ENCODE assay signal across 14 mouse cellular contexts in genomic region chr10:96520995-96521760, GRCm38 (mm10).
A peak's percentile ranks its signal among the peaks of the same experiment; 100 is the strongest.
DNase-seq lines count a peak whose midpoint lies in the region; ATAC-seq lines count a peak whose summit lies in the region.
"Had no signal": no experiment of that assay in that cellular context is flagged by ENCODE, and none has a peak within 500 bp of the region (broad histone marks: within the 10 kb centered on the region; RNA-seq: fewer than 3 reads in every experiment).

No protein-coding gene starts in this region.

- 0 out of 2 replicates have a peak, but pooled peaks have one; percentile 29 for ATAC-seq in forebrain, embryonic 15.5 days (replicated peaks)
- peak; percentile 57 for ATAC-seq in hindbrain, embryonic 12.5 days (ENCODE audit: low FRiP score)

- H3K4me1 ChIP-seq in forebrain, embryonic 15.5 days = peaks cover 9% of the 10 kb centered on the region
- peaks cover 22% of the 10 kb centered on the region for H3K4me1 ChIP-seq in forebrain, embryonic 10.5 days
- peaks cover 11% of the 10 kb centered on the region; the same call in 1 of the 2 replicates for H3K4me1 ChIP-seq in hindbrain, embryonic 12.5 days
- H3K4me1 ChIP-seq: megakaryocyte, embryonic 14.5 days had no signal

- WGBS in forebrain, embryonic 15.5 days = 81% methylated on average over 8 of the region's 8 CpGs
- 81% methylated on average over 8 of the region's 8 CpGs for WGBS in forebrain, embryonic 10.5 days
- 53% methylated on average over 8 of the region's 8 CpGs for WGBS in hindbrain, embryonic 12.5 days

- no peak overlapping the region for H3K4me2 ChIP-seq in forebrain, embryonic 15.5 days (replicated peaks)
- H3K4me2 ChIP-seq in hindbrain, embryonic 12.5 days (replicated peaks) = no peak overlapping the region
- H3K4me2 ChIP-seq: liver, embryonic 11.5 days; neural tube, embryonic 13.5 days had no signal

- no peak overlapping the region for H3K4me3 ChIP-seq in forebrain, embryonic 15.5 days
- no peak overlapping the region for H3K4me3 ChIP-seq in forebrain, embryonic 10.5 days
- H3K4me3 ChIP-seq in hindbrain, embryonic 12.5 days = no peak overlapping the region
- H3K4me3 ChIP-seq: heart, adult 2 months; megakaryocyte, embryonic 14.5 days; neural tube, embryonic 13.5 days had no signal

- H3K27ac ChIP-seq in forebrain, embryonic 15.5 days (replicated peaks) = no peak overlapping the region
- H3K27ac ChIP-seq in forebrain, embryonic 10.5 days = no peak overlapping the region
- no peak overlapping the region for H3K27ac ChIP-seq in hindbrain, embryonic 12.5 days
- H3K27ac ChIP-seq: heart, adult 2 months; neural tube, embryonic 13.5 days had no signal

- no peak for DNase-seq in forebrain, embryonic 10.5 days (ENCODE audit: extremely low spot score, low spot score)
- DNase-seq in lung, postnatal 10 days = peak; percentile 23
- no peak for DNase-seq in lung, postnatal 14 days
- DNase-seq in mesoderm, embryonic 11.5 days (ENCODE audit: low read depth, low spot score) = peak; percentile 50
- no peak for DNase-seq in left cerebral cortex, adult 18-20 months (ENCODE audit: low spot score in 2 of 2)
- no peak for DNase-seq in thymus, postnatal 25 days
- DNase-seq: adrenal gland, adult 2 months; heart, adult 2 months; kidney, postnatal 25 days had no signal

- H3K27me3 ChIP-seq in forebrain, embryonic 15.5 days = no peaks in the 10 kb centered on the region
- no peaks in the 10 kb centered on the region for H3K27me3 ChIP-seq in forebrain, embryonic 10.5 days (ENCODE audit: poor library complexity, severe bottlenecking)
- H3K27me3 ChIP-seq in hindbrain, embryonic 12.5 days = no peaks in the 10 kb centered on the region
- H3K27me3 ChIP-seq: neural tube, embryonic 13.5 days had no signal

- H3K9ac ChIP-seq in forebrain, embryonic 15.5 days (replicated peaks) = no peak overlapping the region
- H3K9ac ChIP-seq in hindbrain, embryonic 12.5 days = no peak overlapping the region
- H3K9ac ChIP-seq: neural tube, embryonic 13.5 days had no signal

- no peaks in the 10 kb centered on the region for H3K9me3 ChIP-seq in forebrain, embryonic 15.5 days
- H3K9me3 ChIP-seq in forebrain, embryonic 10.5 days = no peaks in the 10 kb centered on the region
- no peaks in the 10 kb centered on the region for H3K9me3 ChIP-seq in hindbrain, embryonic 12.5 days (replicated peaks)
- H3K9me3 ChIP-seq: neural tube, embryonic 13.5 days had no signal

- H3K36me3 ChIP-seq in forebrain, embryonic 15.5 days = no peaks in the 10 kb centered on the region
- H3K36me3 ChIP-seq in forebrain, embryonic 10.5 days (replicated peaks) = no peaks in the 10 kb centered on the region
- H3K36me3 ChIP-seq in hindbrain, embryonic 12.5 days = no peaks in the 10 kb centered on the region
- H3K36me3 ChIP-seq: neural tube, embryonic 13.5 days had no signal

Comparison
In these comparisons a context has a peak if more than half of its experiments do, and no peak if none do; other contexts are left out.
1. DNase-seq: peak in lung, postnatal 10 days (single experiment) and mesoderm, embryonic 11.5 days (single experiment); none in forebrain, embryonic 10.5 days (single experiment), lung, postnatal 14 days (single experiment), left cerebral cortex, adult 18-20 months (0 of 2) and thymus, postnatal 25 days (single experiment).